Mouse (Mus musculus): ENCODE measurements at regions not wholly inside any gene's neighbourhood (a gene's known extent, or its start where the extent isn't known, plus 50 kb on each side); places are given as distances from the start of the nearest gene placed in this dataset.

DNA sequence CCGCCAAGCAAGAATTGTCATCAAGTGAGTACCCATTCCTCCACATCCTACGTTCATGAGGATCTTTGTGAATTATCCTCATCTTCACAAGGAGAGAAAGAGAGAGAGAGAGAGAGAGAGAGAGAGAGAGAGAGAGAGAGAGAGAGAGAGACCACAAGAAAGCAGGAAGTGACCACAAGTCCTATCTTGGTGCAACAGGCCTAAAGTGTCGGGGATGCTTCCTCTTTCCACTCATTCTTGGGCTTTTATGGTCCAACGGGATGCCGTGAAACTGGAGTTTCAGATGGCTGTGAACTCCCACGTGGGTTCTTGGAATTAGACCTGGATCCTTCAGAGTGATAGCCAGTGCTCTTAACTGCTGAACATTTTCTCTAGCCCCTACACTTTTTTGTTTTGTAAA, 53.1 kb upstream of the Rai14 start:
- H3K4me1 ChIP-seq (ENCODE audit: control insufficient read depth, insufficient read depth, low read length), result peaks cover 37% of the 10 kb centered on the region

DNA sequence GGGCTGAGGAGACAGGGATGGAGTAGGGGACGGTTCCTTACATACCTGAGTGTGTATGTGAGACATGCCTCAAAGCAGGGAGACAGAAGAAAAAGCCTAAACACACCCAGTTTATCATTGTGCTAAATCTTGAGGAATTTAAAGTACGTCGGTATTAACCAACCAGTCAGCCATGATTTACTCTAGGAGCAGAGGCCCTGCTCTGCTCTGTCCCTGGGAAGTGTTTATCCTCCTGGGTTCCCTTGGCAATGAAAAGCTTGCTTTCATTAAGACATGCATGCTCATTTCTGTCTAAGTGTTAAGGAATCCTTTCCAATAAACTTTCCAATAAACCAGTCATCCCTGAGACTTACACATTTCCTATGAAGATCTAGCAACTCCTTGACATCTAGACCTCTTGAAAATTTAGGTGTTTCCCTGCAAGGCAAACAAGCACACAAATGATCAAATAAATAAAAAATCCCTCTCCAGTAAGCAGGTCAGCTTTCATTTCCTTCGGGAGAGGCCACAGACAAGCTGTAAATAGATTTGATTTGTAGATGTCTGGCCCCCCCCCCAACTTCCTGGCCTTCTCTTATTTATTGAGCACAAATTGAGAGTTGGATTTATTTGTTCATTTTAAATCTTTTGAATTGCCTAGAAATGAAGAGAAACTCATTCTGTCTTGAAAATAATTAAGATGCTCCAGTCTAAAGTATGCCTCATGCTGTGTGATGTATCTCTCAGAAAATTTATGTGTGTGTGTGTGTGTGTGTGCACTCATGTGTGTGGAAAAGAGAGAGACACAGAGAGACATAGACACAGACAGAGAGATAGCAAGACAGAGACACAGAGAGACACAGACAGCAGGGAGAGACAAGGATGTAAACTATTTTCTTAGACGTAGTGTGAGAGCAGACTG, 56.2 kb upstream of the Rai14 start:
- no peak for TF ChIP-seq CTCF (IDR thresholded peaks at IDR 0.05; ENCODE audit: low read depth, low read length)
- no peak for TF ChIP-seq POLR2A (IDR thresholded peaks at IDR 0.05; ENCODE audit: borderline replicate concordance, low read depth, low read length)
- peak overlapping the region; percentile 71 for H3K27ac ChIP-seq (ENCODE audit: insufficient read depth, low read depth, low read length)
- H3K4me3 ChIP-seq (ENCODE audit: insufficient read depth, low read length), result no peak overlapping the region
- peaks cover 37% of the 10 kb centered on the region for H3K4me1 ChIP-seq (ENCODE audit: control insufficient read depth, insufficient read depth, low read length)

More for the DNA sequence above, 53.1 kb upstream of the Rai14 start:
- Histone ChIP-seq H3K27ac (ENCODE audit: insufficient read depth, low read depth, low read length) (peak overlapping the region; percentile 7), H3K4me3 (ENCODE audit: insufficient read depth, low read length) (no peak overlapping the region)
- no peak for TF ChIP-seq CTCF (IDR thresholded peaks at IDR 0.05; ENCODE audit: low read depth, low read length)
- no peak for TF ChIP-seq POLR2A (IDR thresholded peaks at IDR 0.05; ENCODE audit: borderline replicate concordance, low read depth, low read length)

DNA sequence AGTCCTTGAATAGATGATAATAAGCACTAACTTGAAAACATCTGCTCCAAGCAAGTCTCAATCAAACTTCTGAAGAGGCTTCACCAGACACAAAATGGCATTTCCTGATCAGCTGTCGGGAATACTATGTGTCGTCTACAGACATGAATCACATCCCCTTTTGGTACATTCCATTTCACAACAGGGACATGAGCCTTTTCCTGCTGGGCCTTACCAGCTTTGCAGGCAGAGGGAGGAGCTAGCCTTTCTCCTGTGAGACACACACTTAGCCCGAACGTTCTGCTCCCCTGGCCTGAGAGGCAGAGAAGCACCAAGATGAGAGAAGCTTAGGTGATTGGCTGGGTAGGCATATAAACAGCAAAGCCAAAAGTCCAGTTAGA, 56.9 kb upstream of the Rai14 start:
- peak overlapping the region; percentile 54 for H3K27ac ChIP-seq (ENCODE audit: insufficient read depth, low read depth, low read length)
- H3K4me1 ChIP-seq (ENCODE audit: control insufficient read depth, insufficient read depth, low read length), result peaks cover 37% of the 10 kb centered on the region
- no peak overlapping the region for H3K4me3 ChIP-seq (ENCODE audit: insufficient read depth, low read length)
- TF ChIP-seq CTCF (IDR thresholded peaks at IDR 0.05; ENCODE audit: low read depth, low read length) (no peak), POLR2A (IDR thresholded peaks at IDR 0.05; ENCODE audit: borderline replicate concordance, low read depth, low read length) (no peak)

DNA sequence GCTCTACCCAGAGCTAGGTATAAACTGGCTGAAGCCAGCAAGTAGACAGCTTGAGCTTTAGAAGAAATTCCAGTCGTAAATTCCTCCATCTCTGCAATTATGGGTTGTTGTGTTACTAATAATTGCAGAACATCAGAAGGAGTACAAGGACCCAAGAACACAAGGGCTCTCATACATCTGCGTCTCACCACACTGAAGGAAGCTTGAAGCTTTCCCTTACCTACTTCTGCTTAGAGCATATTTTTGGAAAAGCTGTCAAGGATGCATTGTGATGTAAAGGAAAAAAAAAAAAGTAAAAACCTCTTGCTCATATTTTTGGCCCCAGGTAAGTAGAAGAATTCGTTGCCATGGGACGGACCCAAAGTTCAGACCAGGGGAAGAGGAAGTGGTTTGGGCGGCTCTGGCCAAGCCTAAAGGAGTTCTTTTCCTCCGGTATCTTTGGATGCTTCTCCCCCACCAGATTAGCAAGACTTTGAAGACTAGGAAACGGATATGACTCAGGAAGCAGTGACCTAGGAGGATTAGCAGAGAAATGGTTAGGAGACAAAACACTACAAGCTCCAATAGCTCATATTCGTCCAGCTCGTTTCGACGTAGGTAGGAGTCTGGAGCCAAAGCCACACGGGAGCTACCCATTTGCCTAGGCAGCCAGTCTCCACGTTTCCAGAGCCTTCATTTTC, 65.7 kb upstream of the Rai14 start:
- TF ChIP-seq CTCF (IDR thresholded peaks at IDR 0.05; ENCODE audit: low read depth, low read length), result no peak
- no peak for TF ChIP-seq POLR2A (IDR thresholded peaks at IDR 0.05; ENCODE audit: borderline replicate concordance, low read depth, low read length)
- Histone ChIP-seq H3K4me1 (ENCODE audit: control insufficient read depth, insufficient read depth, low read length) (peaks cover 6% of the 10 kb centered on the region), H3K4me3 (ENCODE audit: insufficient read depth, low read length) (peak overlapping the region; percentile 13), H3K27ac (ENCODE audit: insufficient read depth, low read depth, low read length) (no peak overlapping the region)

DNA sequence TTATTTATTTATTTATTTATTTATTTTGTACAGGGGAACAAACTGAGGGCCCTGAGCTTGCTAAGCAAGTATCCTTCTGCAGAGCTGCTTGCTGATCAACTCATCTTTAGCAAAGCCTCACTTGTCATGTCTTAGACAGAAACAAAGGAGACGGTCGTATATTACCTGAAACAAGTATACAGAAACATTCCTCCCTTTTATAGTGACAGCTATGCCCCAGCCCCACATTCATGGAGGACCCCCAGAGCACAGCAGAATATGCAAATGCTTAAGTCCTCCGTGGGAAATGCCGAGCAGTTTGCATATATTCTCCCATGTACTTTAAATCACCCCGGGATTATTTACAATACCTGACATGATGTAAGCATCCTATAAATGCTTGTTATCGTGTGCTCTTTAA, 74.9 kb upstream of the Rai14 start:
- Histone ChIP-seq H3K4me1 (ENCODE audit: control insufficient read depth, insufficient read depth, low read length) (no peaks in the 10 kb centered on the region), H3K27ac (ENCODE audit: insufficient read depth, low read depth, low read length) (no peak overlapping the region), H3K4me3 (ENCODE audit: insufficient read depth, low read length) (no peak overlapping the region)
- no peak for TF ChIP-seq CTCF (IDR thresholded peaks at IDR 0.05; ENCODE audit: low read depth, low read length)
- TF ChIP-seq POLR2A (IDR thresholded peaks at IDR 0.05; ENCODE audit: borderline replicate concordance, low read depth, low read length), result no peak

DNA sequence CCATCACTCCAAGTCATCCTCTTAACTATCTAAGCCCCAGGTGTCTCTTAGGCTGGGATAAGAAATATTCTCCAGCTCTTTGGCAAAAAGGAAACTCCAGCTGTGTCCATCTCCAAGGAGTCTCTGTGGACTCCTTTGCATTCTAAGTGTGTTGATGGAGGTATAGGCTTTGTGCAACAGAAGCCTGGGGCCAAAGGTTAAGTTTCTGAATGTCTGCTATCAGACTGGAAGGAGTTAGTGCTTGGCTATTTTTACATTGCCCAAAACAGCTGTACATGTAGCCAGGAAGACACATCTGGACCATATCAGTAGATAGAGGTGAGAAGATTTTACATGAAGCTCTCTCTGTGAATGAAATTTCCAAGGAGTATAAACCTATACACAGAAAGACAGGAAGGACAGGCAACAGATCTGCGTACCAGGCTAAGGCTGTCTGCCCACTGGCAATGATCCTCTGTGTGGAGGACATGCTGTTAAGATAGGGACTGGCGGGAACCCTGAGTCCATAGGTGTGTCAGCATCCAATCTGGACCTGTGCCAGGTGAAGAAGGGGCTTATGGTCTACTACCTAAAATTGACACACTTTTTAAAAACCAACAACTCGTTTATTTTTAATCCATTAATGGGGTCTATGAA, 76.6 kb upstream of the Rai14 start:
- TF ChIP-seq POLR2A (IDR thresholded peaks at IDR 0.05; ENCODE audit: borderline replicate concordance, low read depth, low read length), result no peak
- no peak for TF ChIP-seq CTCF (IDR thresholded peaks at IDR 0.05; ENCODE audit: low read depth, low read length)
- no peak overlapping the region for H3K4me3 ChIP-seq (ENCODE audit: insufficient read depth, low read length)
- H3K4me1 ChIP-seq (ENCODE audit: control insufficient read depth, insufficient read depth, low read length), result peaks cover 6% of the 10 kb centered on the region; the same call in 1 of the 2 replicates
- no peak overlapping the region for H3K27ac ChIP-seq (ENCODE audit: insufficient read depth, low read depth, low read length)

DNA sequence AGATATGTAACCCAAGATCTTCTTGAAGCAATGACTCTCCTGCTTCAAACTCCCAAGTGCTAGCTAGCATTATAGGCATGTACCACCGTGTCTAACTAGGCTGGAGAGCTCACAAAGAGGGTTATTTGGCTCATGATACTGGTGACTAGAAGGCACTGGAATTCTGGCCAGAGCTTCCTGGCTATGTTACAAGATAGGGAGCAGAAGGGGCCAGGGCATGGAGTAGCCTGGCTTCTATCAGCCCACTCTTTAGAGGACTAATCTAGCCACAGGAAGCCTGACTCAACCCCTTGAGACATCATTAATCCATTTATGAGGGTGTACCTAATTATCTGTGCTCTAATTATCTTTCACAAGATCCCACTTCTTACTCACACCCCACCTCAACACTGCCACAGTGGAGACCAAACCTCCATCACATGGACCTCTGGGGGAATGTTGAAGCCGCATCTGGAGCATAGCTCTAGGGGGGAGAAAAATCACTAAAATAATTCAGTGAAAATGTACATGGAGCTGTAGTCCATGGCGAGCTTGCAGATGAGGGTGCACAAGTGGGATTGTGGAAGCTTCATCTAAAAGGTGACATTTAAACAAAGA, 77.2 kb upstream of the Rai14 start:
- H3K4me1 ChIP-seq (ENCODE audit: control insufficient read depth, insufficient read depth, low read length), result peaks cover 6% of the 10 kb centered on the region; the same call in 1 of the 2 replicates
- no peak overlapping the region for H3K27ac ChIP-seq (ENCODE audit: insufficient read depth, low read depth, low read length)
- TF ChIP-seq CTCF (IDR thresholded peaks at IDR 0.05; ENCODE audit: low read depth, low read length), result no peak
- no peak for TF ChIP-seq POLR2A (IDR thresholded peaks at IDR 0.05; ENCODE audit: borderline replicate concordance, low read depth, low read length)
- no peak overlapping the region for H3K4me3 ChIP-seq (ENCODE audit: insufficient read depth, low read length)

DNA sequence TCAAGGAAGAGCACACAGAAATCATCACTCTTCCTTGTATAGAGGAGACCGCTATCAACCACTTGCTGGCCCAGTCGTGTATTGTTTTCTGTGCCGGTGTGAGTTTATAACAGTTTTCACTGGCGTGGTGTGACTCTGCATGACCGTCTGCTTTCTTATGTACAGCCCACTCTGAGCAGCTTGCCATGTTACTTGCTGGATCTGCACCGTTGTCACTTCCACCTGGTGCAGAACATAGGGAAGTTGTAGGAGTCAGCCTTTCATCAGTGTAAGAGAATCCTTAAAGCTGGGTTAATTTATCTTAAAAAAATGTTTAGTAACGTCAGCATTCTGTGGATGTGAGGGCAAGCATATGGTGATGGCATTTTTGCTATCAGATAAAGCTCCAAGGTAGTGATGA, 77.7 kb upstream of the Rai14 start:
- Histone ChIP-seq H3K4me1 (ENCODE audit: control insufficient read depth, insufficient read depth, low read length) (peaks cover 6% of the 10 kb centered on the region; the same call in 1 of the 2 replicates), H3K4me3 (ENCODE audit: insufficient read depth, low read length) (no peak overlapping the region), H3K27ac (ENCODE audit: insufficient read depth, low read depth, low read length) (no peak overlapping the region)
- TF ChIP-seq POLR2A (IDR thresholded peaks at IDR 0.05; ENCODE audit: borderline replicate concordance, low read depth, low read length) (no peak), CTCF (IDR thresholded peaks at IDR 0.05; ENCODE audit: low read depth, low read length) (no peak)

DNA sequence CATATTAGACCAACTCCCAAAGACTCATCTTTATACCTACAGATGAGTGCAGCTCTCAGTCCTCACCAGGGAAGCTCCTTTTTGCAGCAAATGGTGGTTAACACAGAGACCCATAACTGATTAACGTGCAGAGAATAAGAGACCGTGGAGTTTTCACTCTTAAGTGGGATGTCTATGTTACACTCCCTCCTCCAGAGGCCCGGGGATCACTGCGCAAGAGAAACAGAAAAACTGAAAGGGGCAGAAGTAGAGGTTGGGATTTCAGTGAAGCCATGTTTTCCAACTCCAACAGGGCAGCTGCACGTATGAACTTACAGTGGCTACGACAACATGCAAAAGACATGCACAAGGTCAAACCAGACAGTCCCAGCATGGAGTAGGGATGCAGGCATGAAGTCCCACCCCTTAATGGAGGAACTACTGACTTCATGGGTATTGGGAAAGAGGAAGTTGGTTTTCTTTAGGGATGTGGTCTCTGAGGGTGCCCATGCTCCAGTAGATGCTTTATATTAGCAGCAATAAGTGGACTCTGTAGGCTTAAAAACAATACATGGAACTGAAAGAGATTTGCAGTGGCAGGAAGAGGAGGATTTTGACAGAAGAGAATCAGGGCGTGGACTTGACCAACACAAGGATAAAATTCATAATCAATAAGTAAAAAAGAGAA, 80.8 kb upstream of the Rai14 start:
- TF ChIP-seq CTCF (IDR thresholded peaks at IDR 0.05; ENCODE audit: low read depth, low read length) (no peak), POLR2A (IDR thresholded peaks at IDR 0.05; ENCODE audit: borderline replicate concordance, low read depth, low read length) (no peak)
- Histone ChIP-seq H3K4me1 (ENCODE audit: control insufficient read depth, insufficient read depth, low read length) (peaks cover 6% of the 10 kb centered on the region; the same call in 1 of the 2 replicates), H3K27ac (ENCODE audit: insufficient read depth, low read depth, low read length) (no peak overlapping the region), H3K4me3 (ENCODE audit: insufficient read depth, low read length) (no peak overlapping the region)
